Mouse (Mus musculus) intestine, embryonic 14.5 days (tissue): ENCODE measurements at regions not wholly inside any gene's neighbourhood (a gene's known extent, or its start where the extent isn't known, plus 50 kb on each side); places are given as distances from the start of the nearest gene placed in this dataset.

ENCODE experiments used
- ATAC-seq: fragments of 200-750 bp; cut with Nextera tagmentation; replicated peaks from 2 replicates; pipeline ENCODE4 v1.8.0; 2017; ENCODE audit warnings: low read depth, moderate number of reproducible peaks, moderate TSS enrichment, moderate library complexity; ENCODE audit not compliant: low FRiP score, low TSS enrichment
- DNase-seq: peaks from one replicate; pipeline ENCODE4 v3.0.0-alpha.2; 2018; ENCODE audit warnings: low spot score
- H3K27ac ChIP-seq: fragments of 300-500 bp; sonication (generic); 2 replicates; pipeline ENCODE4 v1.5.1; 2014; ENCODE audit warnings: low read depth, mild to moderate bottlenecking, control low read depth
- H3K27me3 ChIP-seq: fragments of 300-500 bp; sonication (generic); replicated peaks from 2 replicates; pipeline ENCODE4 v1.6.1; 2014; ENCODE audit warnings: low read length, control low read depth; ENCODE audit not compliant: control insufficient read depth, insufficient read depth
- H3K36me3 ChIP-seq: fragments of 300-500 bp; sonication (generic); 2 replicates; pipeline ENCODE4 v1.6.1; 2014; ENCODE audit warnings: low read length, control low read depth; ENCODE audit not compliant: control insufficient read depth, insufficient read depth
- H3K4me1 ChIP-seq: fragments of 300-500 bp; sonication (generic); replicated peaks from 2 replicates; pipeline ENCODE4 v1.6.1; 2014; ENCODE audit warnings: low read length, control low read depth, mixed read lengths; ENCODE audit not compliant: control insufficient read depth, insufficient read depth
- H3K4me2 ChIP-seq: fragments of 300-500 bp; sonication (generic); 2 replicates; pipeline ENCODE4 v1.6.1; 2014; ENCODE audit warnings: low read length
- H3K4me3 ChIP-seq: fragments of 300-500 bp; sonication (generic); 2 replicates; pipeline ENCODE4 v1.5.1; 2014; ENCODE audit warnings: low read depth, low read length, control low read depth, mixed read lengths
- H3K9ac ChIP-seq: fragments of 300-500 bp; sonication (generic); 2 replicates; pipeline ENCODE4 v1.6.1; 2014; ENCODE audit warnings: mild to moderate bottlenecking, low read length
- H3K9me3 ChIP-seq: fragments of 300-500 bp; sonication (generic); 2 replicates; pipeline ENCODE4 v1.6.1; 2016; ENCODE audit warnings: low read length, control low read depth; ENCODE audit not compliant: control insufficient read depth
- WGBS: fragments of 180-500 bp; shearing (Covaris S2); extraction: QIAGEN DNeasy Blood & Tissue Kit; methylation state at CpG from one replicate; pipeline ENCODE4 v1.1.7; 2014; 5-methylcytosine and 5-hydroxymethylcytosine counted together

- Histone ChIP-seq H3K27ac (no peak overlapping the region), H3K36me3 (no peaks in the 10 kb centered on the region), H3K4me2 (no peak overlapping the region), H3K4me3 (no peak overlapping the region), H3K9me3 (no peaks in the 10 kb centered on the region), H3K27me3 (no peaks in the 10 kb centered on the region), H3K4me1 (peaks cover 13% of the 10 kb centered on the region), H3K9ac (no peak overlapping the region)
- no peak for ATAC-seq
- DNase-seq: no peak
- 44% methylated on average over 2 of the region's 2 CpGs for WGBS
Observed at GRCm38 (mm10) chr15:67036341-67036740, 535.6 kb upstream of the Lrrc6 start.

- Histone ChIP-seq H3K4me1 (peaks cover 1% of the 10 kb centered on the region; the same call in 1 of the 2 replicates), H3K9me3 (no peaks in the 10 kb centered on the region), H3K27ac (no peak overlapping the region), H3K27me3 (no peaks in the 10 kb centered on the region), H3K4me3 (no peak overlapping the region), H3K4me2 (no peak overlapping the region), H3K9ac (no peak overlapping the region), H3K36me3 (no peaks in the 10 kb centered on the region)
- WGBS: 74% methylated on average over 2 of the region's 2 CpGs
- DNase-seq: no peak
- no peak for ATAC-seq
Observed at GRCm38 (mm10) chr15:67033936-67034335, 533.2 kb upstream of the Lrrc6 start.

GRCm38 (mm10) chr15:67031866-67032526 is 531.3 kb upstream of the Lrrc6 start:
- Histone ChIP-seq H3K4me1 (no peaks in the 10 kb centered on the region), H3K4me3 (no peak overlapping the region), H3K27me3 (no peaks in the 10 kb centered on the region), H3K27ac (no peak overlapping the region), H3K36me3 (no peaks in the 10 kb centered on the region), H3K9me3 (no peaks in the 10 kb centered on the region), H3K9ac (no peak overlapping the region), H3K4me2 (no peak overlapping the region)
- DNase-seq (no peak), ATAC-seq (no peak)
- 88% methylated on average over 11 of the region's 11 CpGs for whole genome bisulfite sequencing

GRCm38 (mm10) chr15:67030975-67031374 is 530.3 kb upstream of the Lrrc6 start:
- DNase-seq: no peak
- no peaks in the 10 kb centered on the region for H3K9me3 ChIP-seq
- no peak overlapping the region for H3K4me3 ChIP-seq
- WGBS: 88% methylated on average over 1 of the region's 1 CpGs
- no peak overlapping the region for H3K27ac ChIP-seq
- no peak overlapping the region for H3K4me2 ChIP-seq
- H3K27me3 ChIP-seq: no peaks in the 10 kb centered on the region
- no peaks in the 10 kb centered on the region for H3K36me3 ChIP-seq
- H3K4me1 ChIP-seq: no peaks in the 10 kb centered on the region
- no peak overlapping the region for H3K9ac ChIP-seq
- no peak for ATAC-seq

- WGBS: 73% methylated on average over 1 of the region's 1 CpGs
- DNase-seq: no peak
- no peak overlapping the region for H3K27ac ChIP-seq
- H3K9ac ChIP-seq: no peak overlapping the region
- no peaks in the 10 kb centered on the region for H3K9me3 ChIP-seq
- no peak overlapping the region for H3K4me2 ChIP-seq
- H3K27me3 ChIP-seq: no peaks in the 10 kb centered on the region
- no peak for ATAC-seq
- no peaks in the 10 kb centered on the region for H3K36me3 ChIP-seq
- H3K4me3 ChIP-seq: no peak overlapping the region
- H3K4me1 ChIP-seq: no peaks in the 10 kb centered on the region; the same call in 1 of the 2 replicates
Observed at GRCm38 (mm10) chr15:67028161-67028560, 527.5 kb upstream of the Lrrc6 start.

- H3K9ac ChIP-seq: no peak overlapping the region
- H3K4me3 ChIP-seq: no peak overlapping the region
- 89% methylated on average over 2 of the region's 2 CpGs for WGBS
- no peaks in the 10 kb centered on the region for H3K27me3 ChIP-seq
- ATAC-seq: no peak
- DNase-seq: no peak
- H3K4me2 ChIP-seq: no peak overlapping the region
- H3K9me3 ChIP-seq: no peaks in the 10 kb centered on the region
- H3K27ac ChIP-seq: no peak overlapping the region
- H3K4me1 ChIP-seq: no peaks in the 10 kb centered on the region; the same call in 1 of the 2 replicates
- no peaks in the 10 kb centered on the region for H3K36me3 ChIP-seq
Observed at GRCm38 (mm10) chr15:67027751-67028150, 527.0 kb upstream of the Lrrc6 start.

GRCm38 (mm10) chr15:67025746-67026145 is 525.0 kb upstream of the Lrrc6 start:
- H3K4me3 ChIP-seq: no peak overlapping the region
- ATAC-seq (no peak), DNase-seq (no peak)
- no peaks in the 10 kb centered on the region for H3K9me3 ChIP-seq
- H3K36me3 ChIP-seq: no peaks in the 10 kb centered on the region
- 82% methylated on average over 4 of the region's 4 CpGs for WGBS
- no peaks in the 10 kb centered on the region for H3K27me3 ChIP-seq
- H3K4me2 ChIP-seq: no peak overlapping the region
- no peaks in the 10 kb centered on the region; the same call in 1 of the 2 replicates for H3K4me1 ChIP-seq
- H3K9ac ChIP-seq: no peak overlapping the region
- no peak overlapping the region for H3K27ac ChIP-seq

GRCm38 (mm10) chr15:67024386-67024785 is 523.7 kb upstream of the Lrrc6 start:
- Histone ChIP-seq H3K27me3 (no peaks in the 10 kb centered on the region), H3K36me3 (no peaks in the 10 kb centered on the region), H3K4me3 (no peak overlapping the region), H3K4me2 (no peak overlapping the region), H3K9ac (no peak overlapping the region), H3K9me3 (no peaks in the 10 kb centered on the region), H3K4me1 (peaks cover 4% of the 10 kb centered on the region), H3K27ac (no peak overlapping the region)
- WGBS: 44% methylated on average over 2 of the region's 2 CpGs
- DNase-seq: no peak
- no peak for ATAC-seq

- peaks cover 8% of the 10 kb centered on the region for H3K4me1 ChIP-seq
- ATAC-seq (no peak), DNase-seq (no peak)
- no peak overlapping the region for H3K27ac ChIP-seq
- 96% methylated on average over 1 of the region's 1 CpGs for WGBS
- H3K4me2 ChIP-seq: no peak overlapping the region
- no peak overlapping the region for H3K4me3 ChIP-seq
- H3K9me3 ChIP-seq: no peaks in the 10 kb centered on the region
- H3K27me3 ChIP-seq: no peaks in the 10 kb centered on the region
- no peaks in the 10 kb centered on the region for H3K36me3 ChIP-seq
- H3K9ac ChIP-seq: no peak overlapping the region
Observed at GRCm38 (mm10) chr15:67023081-67023480, 522.4 kb upstream of the Lrrc6 start.
